Mouse (Mus musculus): Measurements from ENCODE around the gene Esrrb.

The Esrrb gene

DNA sequence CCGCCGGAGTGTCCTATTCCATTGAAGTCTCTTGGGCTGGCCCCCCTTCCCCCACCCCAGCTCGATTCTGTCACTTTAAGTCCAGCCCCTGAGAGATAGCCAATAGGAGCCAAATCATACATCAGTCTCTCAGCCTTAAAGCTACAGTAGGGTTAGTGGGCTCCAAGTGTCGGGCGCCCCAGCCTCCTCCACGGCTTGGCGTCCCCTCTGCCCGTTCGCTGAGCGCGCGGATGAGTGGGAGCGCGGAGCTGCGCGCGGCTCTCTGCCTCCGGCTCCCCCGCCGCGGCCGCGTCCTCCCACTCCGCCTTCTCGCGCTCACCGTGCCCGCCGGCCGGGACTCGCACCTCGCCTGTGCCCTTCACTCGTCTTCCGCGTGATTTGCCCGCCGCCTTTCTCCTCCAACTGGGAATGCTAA lies 60.6 kb downstream of the Esrrb start:
- DNase-seq (ENCODE audit: low spot score in 2 of 2), result peak; percentile 43 to 63

- no peak for DNase-seq (ENCODE audit: low spot score in 2 of 2)
Measured at GRCm38 (mm10) chr12:86422166-86422910, 61.4 kb downstream of the Esrrb start.

DNA sequence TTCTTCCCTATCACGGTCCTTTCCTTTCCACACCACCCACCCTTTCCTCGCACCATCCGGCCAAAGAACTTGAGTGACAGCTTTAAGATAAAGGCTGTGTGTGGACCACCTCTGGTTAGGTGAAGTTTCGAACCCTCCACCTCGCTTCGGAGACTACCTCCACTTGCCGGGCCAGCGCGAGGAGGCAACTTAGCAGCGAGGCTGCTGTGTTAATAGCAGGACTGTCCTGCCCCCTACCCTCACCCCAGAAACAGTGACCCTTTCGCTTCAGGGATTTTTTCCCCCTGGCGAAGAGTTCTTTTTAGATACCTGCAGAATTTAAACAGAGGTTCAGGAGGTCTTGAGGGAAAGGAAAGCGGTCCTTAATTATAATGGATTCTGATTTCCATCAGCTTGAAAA lies 62.2 kb downstream of the Esrrb start:
- DNase-seq (ENCODE audit: low spot score in 2 of 2), result no peak

GRCm38 (mm10) chr12:86427585-86427984 lies 66.7 kb downstream of the Esrrb start:
- DNase-seq (ENCODE audit: low spot score in 2 of 2), result no peak

GRCm38 (mm10) chr12:86431671-86432070 lies 70.8 kb downstream of the Esrrb start:
- DNase-seq (ENCODE audit: low spot score in 2 of 2), result no peak

DNA sequence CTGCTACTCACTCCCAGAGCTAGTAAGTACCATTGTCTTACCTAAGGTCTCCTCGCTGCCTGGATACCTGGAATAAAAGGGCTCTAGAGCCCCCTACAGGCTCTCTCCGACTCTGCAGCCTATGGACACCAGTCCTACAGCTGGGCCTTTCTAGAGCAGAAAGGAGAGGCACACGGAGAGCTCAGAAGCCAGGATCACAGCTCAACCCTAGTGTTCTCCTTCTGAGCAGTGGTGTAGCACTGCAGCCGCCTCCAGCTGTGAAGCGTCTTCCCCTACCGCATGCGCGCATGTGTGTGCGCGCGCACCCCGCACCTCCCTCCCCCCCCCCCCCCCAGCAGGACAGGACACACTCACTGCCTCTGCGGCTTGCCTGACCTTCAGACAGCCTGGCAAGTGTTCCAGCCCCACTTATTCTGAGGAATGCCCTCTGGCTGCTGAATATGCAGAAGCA lies 72.5 kb downstream of the Esrrb start:
- peak; percentile 74 to 85 for DNase-seq (ENCODE audit: low spot score in 2 of 2)

GRCm38 (mm10) chr12:86435651-86436050 lies 74.7 kb downstream of the Esrrb start:
- no peak for DNase-seq (ENCODE audit: low spot score in 2 of 2)

DNA sequence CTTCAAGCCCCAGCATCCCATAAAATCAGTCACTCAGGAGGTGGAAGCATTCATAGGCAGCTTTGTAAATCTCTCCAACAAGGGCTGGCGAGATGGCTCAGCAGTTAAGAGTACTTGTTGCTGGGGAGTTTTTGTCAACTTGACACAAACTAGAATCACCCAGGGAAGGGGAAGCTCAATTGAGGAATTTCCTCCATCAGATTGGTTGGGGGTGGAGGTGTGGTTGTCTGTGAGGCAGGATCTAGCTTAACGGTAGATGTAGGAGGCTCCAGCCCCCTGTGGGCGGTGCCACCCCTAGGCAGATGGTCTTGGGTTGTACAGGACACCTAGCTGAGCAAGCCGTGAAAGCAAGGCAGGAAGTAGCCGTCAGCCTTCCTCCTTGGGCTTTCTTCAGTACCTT lies 89.9 kb downstream of the Esrrb start:
- DNase-seq (ENCODE audit: low spot score in 2 of 2), result no peak

- DNase-seq (ENCODE audit: low spot score in 2 of 2), result no peak
Measured at GRCm38 (mm10) chr12:86455009-86455408, 94.1 kb downstream of the Esrrb start.

DNA sequence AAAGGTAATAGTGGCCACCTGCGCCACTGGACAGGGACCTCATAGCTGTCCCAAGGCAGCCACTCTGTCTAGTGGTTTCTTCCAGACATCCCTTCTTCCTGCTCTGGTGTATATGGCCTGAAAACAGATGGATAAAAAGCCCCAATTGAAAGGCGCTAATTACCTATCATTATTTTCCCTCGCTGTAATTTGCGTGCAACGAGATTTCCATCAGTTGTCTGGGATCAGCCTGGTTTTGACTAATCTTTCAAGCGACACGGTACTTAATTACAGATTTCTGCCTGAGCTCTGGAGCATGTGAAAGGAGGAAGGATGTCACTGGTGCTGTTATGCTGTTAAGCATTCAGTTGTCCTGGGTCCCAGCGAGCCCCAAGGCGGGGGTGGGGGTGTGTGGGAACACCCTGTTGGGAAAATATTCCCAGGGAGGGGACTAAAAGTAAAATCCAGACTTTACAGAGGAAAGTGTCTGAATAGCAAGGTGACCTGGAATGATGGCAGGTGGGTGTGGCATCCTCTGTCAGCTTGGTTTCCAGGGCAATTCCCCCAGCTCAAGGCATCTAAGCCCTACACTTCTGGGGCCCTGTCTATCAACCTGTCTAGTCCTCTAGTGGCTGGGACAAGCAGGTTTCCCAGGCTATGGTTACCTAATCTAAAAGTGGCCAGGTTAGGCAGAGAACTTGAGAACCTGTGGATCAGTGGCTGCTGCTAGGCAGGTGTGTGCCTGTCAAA lies 102.0 kb downstream of the Esrrb start:
- DNase-seq (ENCODE audit: low spot score in 2 of 2), result no peak

GRCm38 (mm10) chr12:86464385-86464784 lies 103.5 kb downstream of the Esrrb start:
- DNase-seq (ENCODE audit: low spot score in 2 of 2), result no peak

DNA sequence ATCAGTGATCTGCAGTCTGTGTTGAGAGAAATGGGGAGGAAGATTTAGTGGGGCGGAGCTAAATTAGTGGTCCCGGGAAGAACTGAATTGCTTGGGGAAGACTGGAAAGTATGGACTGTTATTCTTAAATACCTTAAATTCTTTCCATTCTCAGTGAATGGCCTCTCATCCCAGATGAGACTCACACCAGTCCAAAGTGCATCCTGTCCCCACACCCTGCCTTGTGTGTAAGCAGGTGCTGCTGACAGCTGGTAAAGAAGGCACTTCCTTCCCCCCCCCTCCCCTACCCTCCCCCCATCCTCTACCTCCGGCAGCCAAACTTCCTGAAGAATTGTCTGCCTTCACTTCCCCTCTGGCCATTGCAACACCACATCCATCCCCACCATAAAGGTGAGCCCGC lies 105.3 kb downstream of the Esrrb start:
- DNase-seq (ENCODE audit: low spot score in 2 of 2), result no peak

- no peak for DNase-seq (ENCODE audit: low spot score in 2 of 2)
Measured at GRCm38 (mm10) chr12:86469919-86470318, 109.0 kb downstream of the Esrrb start.

DNA sequence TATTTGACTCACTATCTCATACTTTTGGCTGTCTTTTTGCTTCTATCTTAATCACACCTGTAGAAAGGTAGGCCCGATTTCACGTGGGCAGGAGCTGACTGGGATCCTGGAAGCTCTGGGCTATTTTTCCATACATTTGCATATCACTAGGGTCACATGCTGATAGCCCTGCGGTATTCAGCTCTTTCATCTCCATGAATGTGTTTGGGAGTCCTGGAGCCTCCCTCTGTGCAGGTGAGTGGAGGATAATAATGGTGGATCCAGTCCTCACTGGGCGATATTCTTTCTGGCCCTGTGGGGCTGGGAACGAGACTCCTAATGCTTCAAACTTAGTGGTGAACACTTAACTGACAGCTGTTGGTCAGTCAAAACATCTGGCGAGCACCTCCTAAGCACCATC lies 110.0 kb downstream of the Esrrb start:
- DNase-seq (ENCODE audit: low spot score in 2 of 2), result no peak

DNA sequence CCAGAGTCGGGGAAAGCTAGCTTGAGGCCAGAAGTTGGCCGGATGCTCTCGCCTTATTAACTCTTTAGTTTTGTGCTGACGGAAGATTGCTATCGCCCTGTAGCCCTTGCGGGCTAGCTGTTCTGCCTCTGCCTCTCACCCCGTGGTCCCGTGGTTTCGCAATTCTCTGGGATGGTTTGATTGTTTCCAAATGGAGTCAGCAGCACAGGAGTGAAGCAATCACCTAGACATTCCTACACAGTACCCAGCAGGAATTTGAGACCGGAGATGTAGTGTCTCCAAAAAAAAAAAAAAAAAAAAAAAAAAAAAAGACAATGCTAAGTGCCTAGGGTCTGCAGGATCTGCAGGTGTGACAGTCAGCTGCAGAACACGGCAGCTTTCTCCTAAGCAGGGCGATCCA lies 112.7 kb downstream of the Esrrb start:
- no peak for DNase-seq (ENCODE audit: low spot score in 2 of 2)

GRCm38 (mm10) chr12:86475994-86476393 lies 115.1 kb downstream of the Esrrb start:
- DNase-seq (ENCODE audit: low spot score in 2 of 2), result no peak

- no peak for DNase-seq (ENCODE audit: low spot score in 2 of 2)
Measured at GRCm38 (mm10) chr12:86478908-86479307, 118.0 kb downstream of the Esrrb start.

GRCm38 (mm10) chr12:86482029-86482428 lies 121.1 kb downstream of the Esrrb start:
- DNase-seq (ENCODE audit: low spot score in 2 of 2), result no peak

- DNase-seq (ENCODE audit: low spot score in 2 of 2), result no peak
Measured at GRCm38 (mm10) chr12:86483413-86483841, 122.5 kb downstream of the Esrrb start.

GRCm38 (mm10) chr12:86488005-86488404 lies 127.1 kb downstream of the Esrrb start:
- no peak for DNase-seq (ENCODE audit: low spot score in 2 of 2)

DNA sequence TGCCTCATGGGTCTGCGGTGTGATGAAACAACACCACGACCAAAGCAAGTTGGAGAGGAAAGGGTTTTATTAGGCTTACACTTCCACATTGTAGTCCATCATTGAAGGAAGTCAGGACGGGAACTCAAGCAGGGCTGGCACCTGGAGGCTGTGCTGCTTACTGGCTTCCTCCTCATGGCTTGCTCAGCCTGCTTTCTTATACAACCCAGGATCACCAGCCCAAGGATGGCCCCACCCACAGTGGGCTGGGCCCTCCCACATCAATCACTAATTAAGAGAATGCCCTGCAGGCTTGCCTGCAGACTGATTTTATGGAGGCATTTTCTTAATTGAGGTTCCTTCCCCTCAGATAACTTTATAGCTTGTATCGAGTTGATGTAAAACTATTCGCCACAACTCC lies 129.1 kb downstream of the Esrrb start:
- no peak for DNase-seq (ENCODE audit: low spot score in 2 of 2)

DNA sequence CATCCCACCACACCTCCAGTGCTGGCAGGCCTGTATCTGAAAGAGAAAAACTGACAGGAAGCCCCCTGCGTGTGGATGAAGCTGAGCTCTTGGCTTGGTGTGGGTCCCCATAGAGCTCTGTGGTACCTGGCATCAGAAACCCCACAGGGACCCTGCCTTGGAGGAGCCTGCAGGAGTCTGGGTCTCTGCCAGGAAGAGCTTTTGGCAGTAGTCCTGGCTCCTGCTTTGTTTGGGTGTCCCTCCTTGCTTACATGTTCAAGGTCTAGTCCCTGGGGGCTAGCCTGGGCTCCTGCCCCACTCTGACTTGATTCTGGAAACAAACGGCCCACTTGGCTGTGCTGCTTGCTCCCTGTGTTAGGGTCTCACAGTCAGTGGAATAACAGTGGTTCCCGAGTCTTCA lies 130.6 kb downstream of the Esrrb start:
- no peak for DNase-seq (ENCODE audit: low spot score in 2 of 2)

DNA sequence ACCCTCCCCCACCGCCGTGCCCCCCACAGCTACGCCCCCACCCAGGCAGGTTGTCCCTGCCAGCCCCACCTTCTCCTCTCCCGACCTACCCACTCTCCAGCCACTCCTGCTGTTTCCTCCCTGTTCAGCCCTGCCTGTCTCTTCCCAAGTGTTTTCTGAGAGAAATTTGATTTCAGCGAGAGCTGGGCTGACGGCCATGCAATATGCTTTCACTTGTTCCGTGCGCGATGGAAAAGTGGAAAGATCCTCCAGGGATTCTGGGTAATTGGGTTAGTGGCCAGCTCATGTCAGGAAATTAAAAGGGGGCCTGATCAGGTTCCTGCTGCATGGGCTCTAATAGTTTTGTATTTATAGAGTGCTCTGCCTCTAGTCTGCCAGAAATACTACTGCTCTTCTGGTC lies 131.9 kb downstream of the Esrrb start:
- peak; percentile 21 to 48 for DNase-seq (ENCODE audit: low spot score in 2 of 2)

All from frontal cortex, postnatal 36 days (tissue).